Mouse (Mus musculus) lung, postnatal 0 days (tissue): ENCODE measurements around the gene Tpd52l2.

Experiments used
- CTCF ChIP-seq: IDR thresholded peaks from 2 replicates; pipeline ENCODE4 v1.5.1; 2016; ENCODE audit warnings: antibody characterized with exemption, mild to moderate bottlenecking
- EP300 ChIP-seq: IDR thresholded peaks from 2 replicates; pipeline ENCODE4 v1.6.1; 2016; ENCODE audit warnings: antibody characterized with exemption, mild to moderate bottlenecking, control low read depth

- TF ChIP-seq CTCF (no peak), EP300 (no peak)
These were observed 34.3 kb upstream of the Tpd52l2 start for GRCm38 (mm10) chr2:181462604-181463003.
